Mouse (Mus musculus): Measurements from ENCODE around the gene Actrt2.

DNA sequence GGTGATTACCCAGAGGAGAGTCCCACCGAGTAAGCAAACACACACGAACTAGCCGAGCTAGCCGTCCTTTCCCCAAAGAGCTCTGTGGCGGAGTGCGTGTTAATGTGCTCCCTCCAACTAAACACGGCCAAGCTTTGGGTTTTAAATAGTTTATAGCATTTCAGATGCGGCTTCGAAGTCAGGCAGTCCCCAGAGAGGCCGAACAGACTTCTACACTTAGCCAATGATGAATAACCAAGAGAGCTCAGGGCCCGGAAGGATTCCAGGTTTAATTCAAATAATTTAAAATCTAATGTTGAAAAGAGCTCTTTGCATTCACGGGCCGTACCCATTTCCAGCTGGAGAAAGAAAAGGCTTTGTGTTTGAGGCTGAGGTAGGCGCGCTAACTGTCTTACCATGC, 7.3 kb upstream of the Actrt2 start:
- TF ChIP-seq POLR2A (IDR thresholded peaks at IDR 0.05; ENCODE audit: insufficient read depth, low read depth, low read length) (no peak), CTCF (IDR thresholded peaks at IDR 0.05; ENCODE audit: insufficient read depth, low read depth, low read length) (no peak)

Measured in olfactory bulb, adult 2 months (tissue).